Mouse (Mus musculus) cortical plate, adult 2 months (tissue): ENCODE results near the gene Izumo1r.

Experiments used
- CTCF ChIP-seq: fragments of 200-500 bp; IDR thresholded peaks from 2 replicates; pipeline ENCODE4 v1.5.1; 2011; ENCODE audit warnings: mild to moderate bottlenecking, control low read depth, low read length; ENCODE audit not compliant: insufficient read depth; ENCODE audit errors: extremely low read depth
- POLR2A ChIP-seq: fragments of 200-500 bp; IDR thresholded peaks from 2 replicates; pipeline ENCODE4 v1.6.1; 2011; ENCODE audit warnings: mild to moderate bottlenecking, low read length, control low read depth; ENCODE audit not compliant: insufficient read depth; ENCODE audit errors: extremely low read depth

GRCm38 (mm10) chr9:14931211-14931610 is 27.5 kb upstream of the Izumo1r start:
- no peak for TF ChIP-seq CTCF
- TF ChIP-seq POLR2A, result no peak
